18 mouse cellular contexts compared by ENCODE assay signal in the genomic region with DNA sequence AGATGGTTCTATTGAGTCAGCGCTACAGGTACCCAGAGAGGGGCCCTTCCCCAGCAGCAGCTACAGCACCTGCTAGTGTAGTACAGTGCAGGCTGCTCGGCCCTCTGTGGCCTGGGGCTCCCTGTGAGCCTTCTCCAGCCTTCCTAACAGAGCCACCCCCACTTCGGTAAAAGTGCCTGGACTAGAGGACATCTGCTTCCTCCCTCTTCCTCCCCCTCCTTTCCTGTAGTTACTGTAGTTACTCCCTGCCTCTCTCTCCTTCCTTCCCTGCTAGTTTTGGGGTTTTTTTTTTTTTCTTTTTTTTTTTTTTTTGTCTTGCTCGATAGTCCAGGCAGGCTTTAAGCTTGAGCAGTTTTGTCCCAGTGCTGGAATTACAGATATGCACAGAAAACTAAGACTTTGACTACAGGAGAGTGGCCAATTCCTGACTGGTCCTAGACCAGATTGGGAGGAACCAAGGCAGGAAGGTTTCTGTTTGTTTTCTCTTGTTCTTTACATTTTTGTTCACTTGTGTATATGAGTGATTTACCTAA.
DNase-seq lines count a peak whose midpoint lies in the region; ATAC-seq and TF ChIP-seq lines count a peak whose summit lies in the region.
"Had no signal": no experiment of that assay in that cellular context is flagged by ENCODE, and none has a peak within 500 bp of the region (broad histone marks: within the 10 kb centered on the region; RNA-seq: fewer than 3 reads in every experiment).

No protein-coding gene starts in this region.

- H3K4me3 ChIP-seq in forebrain, embryonic 10.5 days: no peak overlapping the region
- H3K4me3 ChIP-seq in forebrain, postnatal 0 days (ENCODE audit: low read depth, low read length): no peak overlapping the region
- H3K4me3 ChIP-seq in heart, postnatal 0 days (ENCODE audit: low read depth, low read length): no peak overlapping the region
- H3K4me3 ChIP-seq: hindbrain, embryonic 12.5 days; neural tube, embryonic 15.5 days had no signal

- no peak for ATAC-seq in forebrain, postnatal 0 days
- no peak for ATAC-seq in heart, postnatal 0 days (ENCODE audit: insufficient read depth, low read depth)
- ATAC-seq: intestine, postnatal 0 days had no signal

- peak overlapping the region; percentile 46; the same call in 1 of the 2 replicates for H3K27ac ChIP-seq in forebrain, embryonic 10.5 days
- no peak overlapping the region for H3K27ac ChIP-seq in forebrain, postnatal 0 days (ENCODE audit: low read depth, low read length)
- no peak overlapping the region for H3K27ac ChIP-seq in heart, postnatal 0 days (ENCODE audit: low read depth)
- H3K27ac ChIP-seq: hindbrain, embryonic 12.5 days; neural tube, embryonic 15.5 days; stomach, postnatal 0 days had no signal

- no peak for TF ChIP-seq CTCF in forebrain, postnatal 0 days (IDR thresholded peaks at IDR 0.05; ENCODE audit: low read depth)
- TF ChIP-seq CTCF in heart, postnatal 0 days (IDR thresholded peaks at IDR 0.05; ENCODE audit: low read depth): no peak

- no peak overlapping the region for H3K4me2 ChIP-seq in forebrain, postnatal 0 days (ENCODE audit: low read depth)
- H3K4me2 ChIP-seq in heart, postnatal 0 days (ENCODE audit: low read depth, low read length): no peak overlapping the region
- H3K4me2 ChIP-seq: hindbrain, embryonic 12.5 days; neural tube, embryonic 15.5 days had no signal

- intact Hi-C loops in heart, postnatal 14 days (cut with DNase I): no loop called here

- WGBS in forebrain, embryonic 10.5 days: 61% methylated on average over 4 of the region's 4 CpGs
- 56% methylated on average over 4 of the region's 4 CpGs for WGBS in forebrain, postnatal 0 days
- 49% methylated on average over 4 of the region's 4 CpGs for WGBS in heart, postnatal 0 days

- peaks cover 56% of the 10 kb centered on the region for H3K4me1 ChIP-seq in forebrain, embryonic 10.5 days
- H3K4me1 ChIP-seq in forebrain, postnatal 0 days (ENCODE audit: insufficient read depth): peaks cover 7% of the 10 kb centered on the region; the same call in 1 of the 2 replicates
- H3K4me1 ChIP-seq in heart, postnatal 0 days (ENCODE audit: control insufficient read depth, insufficient read depth): peaks cover 30% of the 10 kb centered on the region

- H3K36me3 ChIP-seq in forebrain, embryonic 10.5 days (replicated peaks): no peaks in the 10 kb centered on the region
- H3K36me3 ChIP-seq in forebrain, postnatal 0 days (ENCODE audit: insufficient read depth): no peaks in the 10 kb centered on the region
- H3K36me3 ChIP-seq in heart, postnatal 0 days (replicated peaks; ENCODE audit: control insufficient read depth, insufficient read depth, low read length): no peaks in the 10 kb centered on the region
- H3K36me3 ChIP-seq: hindbrain, embryonic 12.5 days; neural tube, embryonic 15.5 days had no signal

- H3K9me3 ChIP-seq in forebrain, embryonic 10.5 days: no peaks in the 10 kb centered on the region
- no peaks in the 10 kb centered on the region for H3K9me3 ChIP-seq in forebrain, postnatal 0 days (ENCODE audit: low read length)
- H3K9me3 ChIP-seq in heart, postnatal 0 days (replicated peaks; ENCODE audit: control insufficient read depth, low read length): no peaks in the 10 kb centered on the region
- H3K9me3 ChIP-seq: hindbrain, embryonic 12.5 days; neural tube, embryonic 15.5 days had no signal

- no peak for DNase-seq in forebrain, embryonic 10.5 days (ENCODE audit: extremely low spot score, low spot score)
- no peak for DNase-seq in forebrain, postnatal 0 days
- DNase-seq in heart, postnatal 0 days (ENCODE audit: low spot score): peak; percentile 26
- no peak for DNase-seq in heart, postnatal 14 days
- DNase-seq in 416B (ENCODE audit: low read depth): peak; percentile 18
- peak; percentile 53 for DNase-seq in kidney, adult 9 months
- no peak for DNase-seq in adrenal gland, postnatal 10 days
- DNase-seq in T-cell, adult 2 months (ENCODE audit: low spot score): no peak
- DNase-seq: cerebellum, adult 9-10 months; gastrocnemius, postnatal 10 days; liver; lung, adult 2 months; right cerebral cortex, adult 18-20 months; spleen, adult 18-20 months had no signal

- no peak for TF ChIP-seq EP300 in heart, postnatal 0 days (IDR thresholded peaks at IDR 0.05; ENCODE audit: low read depth)

- no peaks in the 10 kb centered on the region; the same call in 1 of the 2 replicates for H3K27me3 ChIP-seq in forebrain, embryonic 10.5 days (ENCODE audit: poor library complexity, severe bottlenecking)
- no peaks in the 10 kb centered on the region for H3K27me3 ChIP-seq in forebrain, postnatal 0 days (ENCODE audit: insufficient read depth, low read length)
- no peaks in the 10 kb centered on the region for H3K27me3 ChIP-seq in heart, postnatal 0 days (ENCODE audit: control insufficient read depth, insufficient read depth, low read length)
- H3K27me3 ChIP-seq: hindbrain, embryonic 12.5 days; neural tube, embryonic 15.5 days had no signal

- H3K9ac ChIP-seq in forebrain, postnatal 0 days: no peak overlapping the region
- H3K9ac ChIP-seq in heart, postnatal 0 days (replicated peaks; ENCODE audit: low read depth, low read length): no peak overlapping the region
- H3K9ac ChIP-seq: hindbrain, embryonic 12.5 days; neural tube, embryonic 15.5 days had no signal

Comparison
In these comparisons a context has a peak if more than half of its experiments do, and no peak if none do; other contexts are left out.
1. DNase-seq: peak in heart, postnatal 0 days (single experiment), 416B (single experiment) and kidney, adult 9 months (single experiment); none in forebrain, embryonic 10.5 days (single experiment), forebrain, postnatal 0 days (single experiment), heart, postnatal 14 days (0 of 2), adrenal gland, postnatal 10 days (single experiment) and T-cell, adult 2 months (single experiment).